Mouse (Mus musculus): ENCODE results near the gene Ube3c.

DNA sequence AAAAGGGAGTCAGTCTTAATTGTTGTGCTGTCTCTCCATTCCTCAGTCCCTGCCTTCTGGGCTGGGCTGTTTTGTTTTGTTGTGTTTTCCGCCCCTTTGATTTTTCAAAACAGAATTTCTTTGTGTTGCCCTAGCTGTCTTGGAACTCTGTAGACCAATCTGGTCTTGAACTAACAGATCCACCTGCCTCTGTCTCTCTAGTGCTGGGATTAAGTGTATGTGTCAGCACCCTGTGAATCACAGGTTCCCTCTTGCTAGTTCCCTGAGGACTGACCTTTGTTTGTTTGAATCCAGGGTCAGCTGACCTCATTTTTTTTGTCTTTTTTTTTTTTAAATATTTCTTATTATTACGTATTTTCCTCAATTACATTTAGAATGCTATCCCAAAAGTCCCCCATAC lies 60.9 kb downstream of the Ube3c start:
- TF ChIP-seq CTCF (IDR thresholded peaks at IDR 0.05) (no peak), POLR2A (IDR thresholded peaks at IDR 0.05; ENCODE audit: insufficient read depth, low read depth, low read length) (no peak), EP300 (IDR thresholded peaks at IDR 0.05; ENCODE audit: insufficient read depth, low read depth, low read length) (no peak)
